Comparison of ENCODE assay signal across 20 mouse cellular contexts in genomic region chr7:65017348-65017747, GRCm38 (mm10).
"Had no signal": no experiment of that assay in that cellular context is flagged by ENCODE, and none has a peak within 500 bp of the region (broad histone marks: within the 10 kb centered on the region; RNA-seq: fewer than 3 reads in every experiment).

No protein-coding gene starts in this region.

- H3K4me1 ChIP-seq: limb, embryonic 12.5 days; limb, embryonic 15.5 days had no signal

- H3K4me3 ChIP-seq: limb, embryonic 12.5 days; limb, embryonic 15.5 days; myocyte; neural tube, embryonic 13.5 days had no signal

- H3K4me2 ChIP-seq: limb, embryonic 12.5 days; limb, embryonic 15.5 days; liver, embryonic 11.5 days; lung, embryonic 14.5 days; neural tube, embryonic 13.5 days had no signal

- H3K36me3 ChIP-seq: limb, embryonic 12.5 days; limb, embryonic 15.5 days; neural tube, embryonic 13.5 days had no signal

- H3K27me3 ChIP-seq: limb, embryonic 12.5 days; limb, embryonic 15.5 days; neural tube, embryonic 13.5 days had no signal

- ATAC-seq: liver, postnatal 0 days; lung, postnatal 0 days had no signal

- H3K9me3 ChIP-seq: limb, embryonic 12.5 days; limb, embryonic 15.5 days; neural tube, embryonic 13.5 days had no signal

- H3K27ac ChIP-seq: kidney, postnatal 0 days; limb, embryonic 12.5 days; limb, embryonic 15.5 days; liver, embryonic 14.5 days; macrophage; neural tube, embryonic 13.5 days had no signal

- DNase-seq: kidney, adult 2 months; kidney, postnatal 25 days; left cerebral cortex, postnatal 4 days; liver, postnatal 0 days; lung, embryonic 14.5 days; retina, postnatal 1 day; right cerebral cortex, postnatal 25 days; spleen, adult 18-20 months; thymus, adult 2 months; thymus, postnatal 14 days; thymus, postnatal 4 days had no signal

- H3K9ac ChIP-seq: limb, embryonic 12.5 days; limb, embryonic 15.5 days; liver, embryonic 14.5 days; liver, postnatal 0 days; lung, embryonic 14.5 days; neural tube, embryonic 13.5 days had no signal
